Mouse (Mus musculus) MEL (cell line): Measurements from ENCODE around the gene Llgl2. TPM values are rescaled to one million over a fixed set of nuclear protein-coding genes. Genes with fewer than 3 reads are reported as not detected.

Source experiments
- DNase-seq: peaks from one replicate; pipeline ENCODE4 v3.0.0; 2011; ENCODE audit warnings: low read depth, low spot score
- H3K27ac ChIP-seq: 2 replicates; pipeline ENCODE4 v1.5.1; 2012; ENCODE audit warnings: low read depth, mild to moderate bottlenecking, control low read depth, low read length, moderate library complexity; ENCODE audit not compliant: control insufficient read depth
- H3K27me3 ChIP-seq, 2 experiments: fragments of 150-350 bp in 1 of 2; sonication (generic) in 1 of 2; 2 replicates each; pipeline ENCODE4 v1.6.1; 2012; ENCODE audit warnings: low read length in 2 of 2, mild to moderate bottlenecking in 2 of 2, improper control_type of control experiment in 1 of 2, moderate library complexity in 1 of 2; ENCODE audit not compliant: insufficient read depth in 2 of 2, control insufficient read depth in 1 of 2
- H3K36me3 ChIP-seq, 2 experiments: 2 replicates each; pipeline ENCODE4 v1.6.1; 2012 to 2014; ENCODE audit warnings: low read length in 2 of 2, improper control_type of control experiment in 1 of 2, inconsistent platforms in 1 of 2, mild to moderate bottlenecking in 1 of 2; ENCODE audit not compliant: insufficient read depth in 2 of 2, control insufficient read depth in 1 of 2
- H3K4me1 ChIP-seq, 2 experiments: fragments of 150-350 bp in 1 of 2; sonication (generic) in 1 of 2; 2 replicates each; pipeline ENCODE4 v1.6.1; 2012; ENCODE audit warnings: low read length in 2 of 2, improper control_type of control experiment in 1 of 2, mild to moderate bottlenecking in 1 of 2; ENCODE audit not compliant: insufficient read depth in 2 of 2, control insufficient read depth in 1 of 2
- H3K4me3 ChIP-seq, 2 experiments: fragments of 150-350 bp in 1 of 2; sonication (generic) in 1 of 2; 2 replicates each; pipeline ENCODE4 v1.5.1; 2012; ENCODE audit warnings: low read depth in 2 of 2, low read length in 2 of 2, mild to moderate bottlenecking in 2 of 2, moderate library complexity in 2 of 2, control low read depth in 1 of 2, improper control_type of control experiment in 1 of 2; ENCODE audit not compliant: control insufficient read depth in 1 of 2, insufficient read depth in 1 of 2
- H3K79me2 ChIP-seq: 2 replicates; pipeline ENCODE4 v1.6.1; 2012; ENCODE audit warnings: mild to moderate bottlenecking, low read length, moderate library complexity; ENCODE audit not compliant: control insufficient read depth, poor library complexity, insufficient read depth
- H3K9ac ChIP-seq: 2 replicates; pipeline ENCODE4 v1.6.1; 2012; ENCODE audit warnings: low read depth, mild to moderate bottlenecking, control low read depth, low read length, moderate library complexity; ENCODE audit not compliant: control insufficient read depth, poor library complexity, severe bottlenecking
- H3K9me3 ChIP-seq: fragments of 150-350 bp; sonication (generic); replicated peaks from 2 replicates; pipeline ENCODE4 v1.6.1; 2012; ENCODE audit warnings: mild to moderate bottlenecking, low read length, improper control_type of control experiment, moderate library complexity; ENCODE audit not compliant: insufficient read depth
- BHLHE40 ChIP-seq: IDR thresholded peaks from 2 replicates; pipeline ENCODE4 v1.6.1; 2012; ENCODE audit warnings: low read depth, mild to moderate bottlenecking, inconsistent platforms, low read length, improper control_type of control experiment, borderline replicate concordance
- CTCF ChIP-seq, 3 experiments: IDR thresholded peaks in 2 of 3; conservative IDR thresholded peaks in 1 of 3; 2 replicates each; pipeline ENCODE4 v1.5.1; 2011 to 2012; ENCODE audit warnings: low read length in 3 of 3, low read depth in 2 of 3, mild to moderate bottlenecking in 2 of 3, improper control_type of control experiment in 1 of 3, inconsistent platforms in 1 of 3, mixed read lengths in 1 of 3, moderate library complexity in 1 of 3; ENCODE audit not compliant: control insufficient read depth in 1 of 3, insufficient read depth in 1 of 3, poor library complexity in 1 of 3, severe bottlenecking in 1 of 3
- ETS1 ChIP-seq: IDR thresholded peaks from 2 replicates; pipeline ENCODE4 v1.6.1; 2012; ENCODE audit warnings: low read depth, mild to moderate bottlenecking, inconsistent platforms, low read length, improper control_type of control experiment, moderate library complexity
- KAT2A ChIP-seq: conservative IDR thresholded peaks from 2 replicates; pipeline ENCODE4 v1.6.1; 2012; ENCODE audit warnings: low read depth, low read length, improper control_type of control experiment, inconsistent platforms
- MAZ ChIP-seq: IDR thresholded peaks from 2 replicates; pipeline ENCODE4 v1.6.1; 2012; ENCODE audit warnings: low read depth, mild to moderate bottlenecking, inconsistent platforms, low read length, improper control_type of control experiment
- MEF2A ChIP-seq: IDR thresholded peaks from 2 replicates; pipeline ENCODE4 v1.6.1; 2014; ENCODE audit warnings: low read depth, mild to moderate bottlenecking, inconsistent platforms, low read length, improper control_type of control experiment; ENCODE audit not compliant: poor library complexity, insufficient replicate concordance, severe bottlenecking; ENCODE audit errors: extremely low read depth
- MXI1 ChIP-seq: IDR thresholded peaks from 2 replicates; pipeline ENCODE4 v1.6.1; 2011; ENCODE audit warnings: mild to moderate bottlenecking, low read depth, low read length, improper control_type of control experiment
- MYB ChIP-seq: IDR thresholded peaks from 2 replicates; pipeline ENCODE4 v1.6.1; 2011; ENCODE audit warnings: mild to moderate bottlenecking, low read depth, low read length, improper control_type of control experiment
- RAD21 ChIP-seq: IDR thresholded peaks from 2 replicates; pipeline ENCODE4 v1.6.1; 2011; ENCODE audit warnings: mild to moderate bottlenecking, low read depth, low read length, improper control_type of control experiment
- RCOR1 ChIP-seq: IDR thresholded peaks from 2 replicates; pipeline ENCODE4 v1.6.1; 2012; ENCODE audit warnings: low read depth, mild to moderate bottlenecking, inconsistent platforms, low read length, improper control_type of control experiment
- TBP ChIP-seq: IDR thresholded peaks from 2 replicates; pipeline ENCODE4 v1.8.0; 2011; ENCODE audit warnings: low read depth, low read length, improper control_type of control experiment
- TCF12 ChIP-seq: IDR thresholded peaks from 2 replicates; pipeline ENCODE4 v1.6.1; 2014; ENCODE audit warnings: low read depth, mild to moderate bottlenecking, inconsistent platforms, low read length, improper control_type of control experiment, moderate library complexity
- UBTF ChIP-seq: IDR thresholded peaks from 2 replicates; pipeline ENCODE4 v1.6.1; 2012; ENCODE audit warnings: low read depth, mild to moderate bottlenecking, inconsistent platforms, low read length, improper control_type of control experiment, moderate library complexity, borderline replicate concordance; ENCODE audit not compliant: insufficient read depth
- USF1 ChIP-seq: IDR thresholded peaks from 2 replicates; pipeline ENCODE4 v1.6.1; 2014; ENCODE audit warnings: low read depth, mild to moderate bottlenecking, inconsistent platforms, low read length, improper control_type of control experiment, moderate library complexity
- ZKSCAN1 ChIP-seq: IDR thresholded peaks from 2 replicates; pipeline ENCODE4 v1.6.1; 2012; ENCODE audit warnings: low read depth, mild to moderate bottlenecking, inconsistent platforms, low read length, improper control_type of control experiment, moderate library complexity
- ZMIZ1 ChIP-seq: IDR thresholded peaks from 2 replicates; pipeline ENCODE4 v1.6.1; 2012; ENCODE audit warnings: low read depth, mild to moderate bottlenecking, inconsistent platforms, low read length, improper control_type of control experiment, moderate library complexity
- polyA plus RNA-seq, 2 experiments: library from polyadenylated mRNA; stranded (reverse) in 1 of 2; unstranded in 1 of 2; fragments of >175 nt in 1 of 2; fragments of >200 nt in 1 of 2; gene quantifications; 2 replicates each; pipeline versions ENCODE4 v1.2.1 to v1.2.4; 2012; ENCODE audit warnings: low replicate concordance in 2 of 2, low read depth in 1 of 2; ENCODE audit not compliant: insufficient read length in 2 of 2, insufficient read depth in 1 of 2, missing spikeins in 1 of 2
- total RNA-seq: library from RNA; depleted of rRNA; stranded (reverse); fragments of 300-350 nt; gene quantifications from 2 replicates; pipeline ENCODE4 v1.2.3, GENCODE M21; 2012

Llgl2 gene
- total and polyA plus RNA-seq, 3 experiments, result 15.9 to 22.6 TPM; not detected in 1

DNA sequence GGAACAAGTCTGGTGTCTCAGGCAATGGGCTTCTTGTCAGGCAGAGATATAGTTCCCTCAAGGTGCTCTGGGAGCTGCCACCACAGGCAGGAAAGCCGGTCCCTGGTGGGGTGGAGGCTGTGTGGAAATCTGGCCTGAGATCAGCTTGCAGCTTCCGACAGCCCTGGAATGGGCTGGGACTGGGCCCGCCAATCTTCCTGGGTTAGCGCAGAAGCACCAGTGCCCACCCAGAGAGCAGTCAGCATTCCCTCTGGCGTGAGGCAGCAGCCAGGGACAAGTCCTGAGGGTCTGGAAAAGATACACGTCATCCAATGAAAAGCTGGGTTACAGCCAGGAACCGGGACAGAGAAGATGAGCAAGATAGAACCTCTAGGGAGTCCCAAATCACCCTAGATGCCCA, 11.8 kb upstream of the Llgl2 start:
- no peaks in the 10 kb centered on the region for H3K9me3 ChIP-seq
- TF ChIP-seq RCOR1 (no peak), MEF2A (no peak), MXI1 (no peak), CTCF (IDR thresholded peaks at IDR 0.05 in 2 of 3, conservative IDR thresholded peaks at IDR 0.05 in 1 of 3; ENCODE audit: control insufficient read depth in 1 of 3, insufficient read depth in 1 of 3, low read depth in 2 of 3, low read length in 3 of 3, poor library complexity in 1 of 3, severe bottlenecking in 1 of 3) (no peak), MYB (no peak), ZKSCAN1 (no peak), MAZ (no peak), ZMIZ1 (no peak), USF1 (no peak), ETS1 (no peak), RAD21 (no peak), TBP (no peak), KAT2A (no peak), TCF12 (no peak), UBTF (no peak)
- peaks cover 0 to 15% of the 10 kb centered on the region in 2 experiments; a peak in 2 of 4 replicates for H3K36me3 ChIP-seq
- no peak for DNase-seq
- H3K79me2 ChIP-seq, result peaks cover 22% of the 10 kb centered on the region
- H3K27me3 ChIP-seq, result no peaks in the 10 kb centered on the region
- H3K27ac ChIP-seq, result no peak overlapping the region
- H3K4me3 ChIP-seq, result no peak overlapping the region
- H3K9ac ChIP-seq, result no peak overlapping the region
- H3K4me1 ChIP-seq, result peaks cover 2 to 26% of the 10 kb centered on the region in 2 experiments; a peak in 3 of 4 replicates

DNA sequence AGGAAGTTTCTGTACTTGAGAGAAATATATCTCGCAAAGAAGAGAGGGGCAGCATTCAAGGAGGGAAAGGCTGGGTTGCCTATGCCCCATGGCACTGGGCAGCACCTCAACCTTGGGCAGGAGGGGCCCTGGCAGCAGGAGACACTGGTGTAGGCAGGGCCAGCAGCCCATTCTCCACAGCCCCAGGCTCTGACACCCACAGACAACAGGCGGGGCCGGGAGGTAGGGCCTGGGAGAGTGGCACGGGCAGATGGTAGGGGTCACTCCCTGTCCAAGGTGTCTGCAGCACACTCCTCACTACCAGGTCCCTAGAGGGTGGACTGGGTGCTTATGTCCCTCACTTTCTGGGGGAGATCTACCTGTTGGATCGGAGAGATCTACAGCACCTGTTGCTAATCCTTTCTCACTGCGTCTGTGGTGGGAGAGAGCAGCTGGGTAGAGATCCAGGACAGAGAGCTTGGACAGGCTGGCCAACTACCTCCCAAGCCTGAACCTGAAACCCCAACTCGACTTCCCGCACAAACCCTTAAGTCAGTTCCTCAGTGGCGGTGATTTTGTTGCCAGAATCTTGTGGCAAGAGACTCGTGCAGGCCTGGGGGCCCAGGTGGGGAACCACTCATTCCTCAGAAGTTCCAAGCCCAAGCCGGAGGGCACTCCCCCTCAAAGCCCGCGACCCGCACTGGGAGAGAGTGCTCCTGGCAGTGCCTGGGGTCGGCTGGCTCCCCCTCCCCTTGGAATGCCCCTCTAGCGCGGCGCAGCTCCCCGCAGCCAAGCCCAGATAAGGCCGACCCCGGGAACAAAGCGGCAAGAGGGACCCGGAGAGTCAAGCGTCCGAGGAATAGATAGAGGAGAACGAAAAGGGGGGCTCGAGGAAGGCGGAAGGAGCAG, 11.1 kb upstream of the Llgl2 start:
- H3K4me3 ChIP-seq, result peak overlapping the region; percentile 77 to 93
- H3K79me2 ChIP-seq, result peaks cover 22% of the 10 kb centered on the region
- peak; percentile 67 for DNase-seq
- peaks cover 0 to 15% of the 10 kb centered on the region in 2 experiments; a peak in 2 of 4 replicates for H3K36me3 ChIP-seq
- TF ChIP-seq MYB, result no peak
- TF ChIP-seq RCOR1, result 0 out of 2 replicates have a peak, but pooled peaks have one; percentile 18
- TF ChIP-seq BHLHE40, result peak; percentile 34; the same call in 1 of the 2 replicates
- no peaks in the 10 kb centered on the region for H3K27me3 ChIP-seq
- peak overlapping the region; percentile 82 for H3K9ac ChIP-seq
- H3K27ac ChIP-seq, result peak overlapping the region; percentile 36
- peaks cover 2 to 26% of the 10 kb centered on the region in 2 experiments; a peak in 3 of 4 replicates for H3K4me1 ChIP-seq
- no peaks in the 10 kb centered on the region for H3K9me3 ChIP-seq
